Mouse (Mus musculus) urinary bladder, postnatal 4 days (tissue): ENCODE data around the gene Ttc27.

Experiments
- DNase-seq, 2 experiments: peaks; one replicate each; pipeline ENCODE4 v3.0.0; 2021 to 2022; ENCODE audit warnings: low spot score in 2 of 2

Ttc27 gene

GRCm38 (mm10) chr17:74752906-74753627 is 35.5 kb downstream of the Ttc27 start:
- DNase-seq: no peak

DNA sequence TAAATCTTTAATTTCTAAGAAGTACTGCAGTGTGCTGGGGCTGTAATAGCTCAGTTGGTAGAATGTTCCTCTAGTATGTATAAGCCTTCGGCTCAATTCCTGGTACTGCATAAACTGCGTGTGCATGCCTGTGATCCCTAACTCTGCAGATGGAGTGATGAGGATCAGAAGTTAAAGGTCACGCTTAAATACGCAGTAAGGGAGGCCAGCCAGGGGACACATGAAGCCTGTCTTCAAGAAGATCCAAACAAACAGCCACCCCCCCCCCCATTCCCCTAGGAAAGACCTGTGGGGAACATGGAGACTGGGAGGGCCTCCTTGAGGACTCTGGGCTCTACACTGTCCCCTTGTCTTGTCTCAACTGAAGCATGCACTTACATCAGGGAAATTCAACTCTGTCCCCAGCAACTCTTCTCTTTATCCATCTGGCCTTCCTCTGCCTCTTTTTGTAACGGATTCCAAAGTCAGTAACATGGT is 36.1 kb downstream of the Ttc27 start:
- DNase-seq: no peak

DNA sequence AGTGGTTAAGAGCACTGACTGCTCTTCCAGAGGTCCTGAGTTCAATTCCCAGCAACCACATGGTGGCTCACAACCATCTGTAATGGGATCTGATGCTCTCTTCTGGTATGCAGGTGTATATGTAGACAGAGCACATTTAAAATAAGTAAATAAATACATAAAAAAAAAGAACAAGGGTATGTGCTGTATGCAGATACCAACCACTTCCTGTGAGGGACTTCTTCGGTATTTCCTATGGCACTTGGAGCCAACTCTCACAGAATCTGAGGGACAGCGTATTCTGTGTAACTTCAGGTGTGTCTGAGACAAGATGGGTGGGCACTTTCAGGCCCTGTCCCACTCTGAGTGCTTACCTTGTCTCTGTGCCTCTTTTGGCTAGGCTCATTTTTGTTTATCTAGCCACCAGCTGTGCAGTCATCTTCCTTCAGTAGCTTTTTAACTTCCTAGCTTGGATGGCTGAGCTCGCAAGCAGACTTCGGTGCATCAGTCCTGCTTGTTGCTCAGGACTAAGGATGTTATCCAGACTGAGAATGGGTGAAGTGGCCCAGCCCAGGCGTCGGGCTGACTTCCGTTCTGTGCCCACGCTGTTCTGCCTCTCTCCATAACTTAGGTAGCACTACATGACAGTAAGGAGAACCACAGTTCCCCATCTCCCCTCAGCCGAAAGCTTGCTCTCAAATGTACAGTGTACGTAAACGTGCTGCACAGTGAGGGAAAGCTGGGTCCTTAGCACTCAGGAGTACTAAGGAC is 37.0 kb downstream of the Ttc27 start:
- no peak for DNase-seq

- no peak for DNase-seq
Observed at GRCm38 (mm10) chr17:74769390-74769811, 51.9 kb downstream of the Ttc27 start.

DNA sequence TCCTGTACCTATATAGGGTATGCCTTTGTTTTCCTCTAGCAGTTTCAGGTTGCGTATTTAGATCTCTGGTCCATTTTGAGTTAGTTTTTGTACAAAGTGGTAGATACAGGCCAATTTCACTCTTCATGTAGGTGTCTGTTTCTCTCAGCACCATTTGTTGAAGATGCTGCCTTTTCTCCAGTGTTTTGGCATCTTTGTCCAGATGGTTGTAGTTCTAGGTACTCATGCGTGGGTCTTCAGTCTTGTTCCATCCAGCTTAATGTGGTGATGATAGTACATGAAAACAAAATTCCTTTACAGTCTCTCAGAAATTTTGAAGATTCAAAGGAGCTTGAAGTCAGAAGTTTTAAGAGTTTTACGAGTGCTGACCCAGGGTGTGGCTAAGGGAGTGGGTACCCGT is 54.8 kb downstream of the Ttc27 start:
- no peak for DNase-seq

DNA sequence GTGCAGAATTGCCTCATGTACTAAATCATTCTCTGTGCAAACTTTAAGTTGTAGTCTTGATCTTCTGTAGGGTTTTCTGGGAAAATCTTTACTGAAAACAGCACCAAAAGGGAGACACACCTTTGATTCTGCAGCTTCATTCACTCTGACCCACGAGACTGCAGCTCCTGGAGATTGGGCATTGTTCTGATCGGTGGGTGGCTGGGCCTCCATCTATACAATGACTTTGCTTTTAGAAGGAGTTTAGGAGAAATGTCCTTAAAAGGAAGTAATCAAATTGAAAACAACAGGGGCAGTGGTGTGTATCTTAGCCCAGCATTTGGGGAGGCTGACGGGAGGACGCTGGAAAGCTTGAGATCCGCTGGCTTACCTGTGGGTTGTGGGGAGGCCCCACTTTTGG is 56.0 kb downstream of the Ttc27 start:
- DNase-seq: no peak

DNA sequence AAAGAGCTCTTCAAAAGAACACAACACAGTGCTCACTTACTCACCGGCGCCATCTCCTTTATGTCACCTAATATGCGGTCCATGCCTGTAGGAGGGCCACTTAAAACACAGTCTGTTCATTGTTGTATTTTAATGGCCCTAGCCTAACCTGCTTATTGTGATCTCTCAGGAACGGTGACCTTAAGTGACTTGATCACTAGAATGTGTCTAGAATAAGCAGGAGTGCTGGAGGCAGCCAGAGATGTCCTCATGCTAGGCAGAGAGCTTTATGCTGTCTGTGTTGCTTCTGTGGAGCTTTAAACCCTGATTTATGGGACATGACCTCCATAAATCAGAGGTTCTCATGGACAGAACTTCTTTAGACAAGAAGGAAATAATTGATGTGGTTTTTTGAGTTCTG is 62.6 kb downstream of the Ttc27 start:
- no peak for DNase-seq

DNA sequence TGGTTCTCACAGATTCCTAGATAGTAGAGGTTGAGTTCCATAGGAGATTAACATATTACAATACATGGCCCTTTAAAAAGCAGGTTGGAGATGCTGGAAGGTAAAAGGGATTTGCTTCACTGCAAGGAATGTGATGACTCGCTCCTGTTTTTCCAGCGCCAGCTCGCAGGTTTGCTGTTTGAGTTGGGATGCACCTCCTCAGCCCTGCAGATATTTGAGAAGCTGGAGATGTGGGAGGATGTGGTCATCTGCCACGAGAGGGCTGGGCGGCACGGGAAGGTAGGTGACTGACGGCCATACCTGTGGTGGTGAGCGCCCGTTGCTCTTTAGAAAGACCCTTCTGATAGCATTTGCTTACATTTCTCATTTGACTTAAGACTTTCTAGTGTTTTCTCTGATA is 63.1 kb downstream of the Ttc27 start:
- DNase-seq: no peak

- DNase-seq: no peak
Observed at GRCm38 (mm10) chr17:74781911-74782310, 64.4 kb downstream of the Ttc27 start.

DNA sequence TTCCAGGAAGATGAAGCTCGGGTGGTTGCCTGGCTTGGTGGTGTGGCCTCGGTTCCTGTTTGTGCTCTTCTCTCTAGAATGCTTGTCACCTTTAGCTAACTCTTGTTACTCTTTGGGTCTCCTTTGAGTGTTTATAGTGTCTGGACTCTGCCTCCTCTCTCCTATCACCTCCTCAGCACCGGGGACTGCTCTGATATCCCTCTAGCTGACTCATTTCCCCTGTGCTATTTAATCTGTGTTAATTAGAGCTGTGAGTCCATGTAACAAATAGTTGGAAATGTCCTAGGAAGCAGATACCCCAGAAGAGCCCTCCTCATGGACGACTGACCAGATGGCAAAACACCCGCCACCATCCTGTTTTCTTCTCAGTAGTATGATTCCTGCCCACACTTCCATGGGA is 68.1 kb downstream of the Ttc27 start:
- no peak for DNase-seq

GRCm38 (mm10) chr17:74786198-74786734 is 68.7 kb downstream of the Ttc27 start:
- DNase-seq: no peak

DNA sequence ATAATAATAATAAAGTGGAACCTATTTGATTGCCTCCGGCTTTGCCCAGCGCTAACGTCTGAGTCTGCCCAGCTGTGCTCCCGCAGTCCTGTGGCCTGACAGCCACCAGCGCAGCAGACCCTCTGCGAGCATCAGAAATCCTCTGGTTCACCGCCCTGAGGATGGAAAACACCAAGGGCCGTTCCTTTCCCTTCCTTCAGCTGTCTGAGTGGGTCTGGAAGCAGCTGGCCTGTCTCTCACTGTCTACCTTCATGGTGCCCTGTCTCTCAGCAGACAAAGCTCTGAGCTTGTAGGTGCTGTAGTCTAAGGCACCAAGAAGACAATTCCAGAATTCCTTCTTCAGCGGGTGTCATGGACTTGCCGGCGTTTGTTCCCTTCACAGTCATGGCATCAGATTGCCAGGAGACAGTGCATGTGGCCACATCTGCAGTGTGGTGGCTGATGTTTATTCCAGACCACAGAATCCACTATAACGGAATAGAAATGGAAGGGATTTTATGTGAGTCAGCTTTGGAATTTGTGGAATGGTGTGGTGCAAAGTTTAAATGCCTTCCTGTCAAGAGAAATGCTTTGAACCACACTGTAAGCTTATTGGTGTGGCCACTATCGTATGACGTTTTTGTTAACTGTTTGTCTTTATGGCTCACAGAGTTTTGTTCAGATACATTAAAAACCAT is 78.6 kb downstream of the Ttc27 start:
- DNase-seq: no peak

GRCm38 (mm10) chr17:74799865-74800264 is 82.3 kb downstream of the Ttc27 start:
- no peak for DNase-seq

GRCm38 (mm10) chr17:74802765-74803164 is 85.2 kb downstream of the Ttc27 start:
- DNase-seq: no peak

GRCm38 (mm10) chr17:74803835-74804234 is 86.3 kb downstream of the Ttc27 start:
- no peak for DNase-seq

DNA sequence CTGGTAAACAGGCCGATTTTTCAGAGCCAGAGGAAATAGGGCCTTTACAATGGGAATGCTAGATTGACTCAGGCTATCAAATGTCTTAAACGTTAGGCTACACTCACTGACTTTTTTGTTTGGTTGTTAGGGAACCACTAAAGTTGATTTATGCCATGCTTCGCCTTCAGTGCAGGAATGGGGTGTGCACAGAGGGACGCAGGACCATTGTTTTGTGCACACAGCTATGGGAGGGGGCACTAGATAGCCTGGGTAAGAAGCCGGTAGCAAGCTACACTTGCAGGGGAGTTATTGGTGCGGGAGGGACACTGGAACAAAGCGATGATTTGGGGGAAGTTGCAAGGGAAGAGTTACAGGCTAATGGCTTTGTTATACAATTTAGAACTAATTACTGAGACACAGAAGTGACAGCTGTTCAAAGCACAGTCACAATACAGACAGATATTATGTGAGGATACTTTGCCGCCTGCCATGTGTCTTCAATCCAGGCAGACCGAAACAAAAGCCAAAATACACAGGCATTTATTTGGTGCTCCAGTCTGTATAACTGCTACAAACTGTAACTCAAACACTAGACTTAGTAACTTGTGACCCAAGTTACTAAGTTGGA is 86.9 kb downstream of the Ttc27 start:
- no peak for DNase-seq

DNA sequence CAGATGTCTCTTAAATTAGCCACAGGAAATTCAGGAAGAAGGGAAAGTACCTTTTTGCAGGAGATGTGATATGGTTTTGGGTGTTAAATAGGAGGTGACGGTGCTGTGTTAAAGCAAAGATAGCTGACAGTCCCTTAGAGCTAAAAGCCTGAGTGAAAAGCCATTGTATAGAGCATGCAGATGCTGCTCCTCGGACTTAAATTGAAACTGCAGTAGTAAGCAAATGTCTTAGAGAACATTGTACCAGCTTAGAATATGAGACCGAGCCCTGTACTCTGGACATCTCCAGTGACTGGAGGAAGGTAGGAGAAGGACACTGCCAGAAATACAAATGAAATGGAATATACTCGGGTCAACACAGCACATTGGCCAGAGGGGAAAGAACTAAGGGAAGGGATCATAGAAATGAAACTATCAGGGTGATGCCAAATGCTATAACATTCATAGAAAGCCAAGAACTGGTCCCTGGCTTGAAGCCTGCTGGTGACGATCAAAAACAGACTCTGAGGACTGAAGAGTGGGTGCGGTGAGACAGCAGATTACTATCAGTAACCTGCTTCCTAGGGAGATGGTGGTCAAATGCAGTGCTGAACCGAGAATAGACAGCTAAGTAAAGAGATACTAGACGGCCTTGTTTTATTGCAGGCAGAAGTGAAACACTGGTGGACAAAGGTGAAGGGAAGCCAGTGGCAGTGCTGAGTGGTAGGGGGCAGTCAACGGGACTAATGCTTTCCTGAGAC is 90.1 kb downstream of the Ttc27 start:
- no peak for DNase-seq

GRCm38 (mm10) chr17:74808330-74808729 is 90.8 kb downstream of the Ttc27 start:
- DNase-seq: no peak

DNA sequence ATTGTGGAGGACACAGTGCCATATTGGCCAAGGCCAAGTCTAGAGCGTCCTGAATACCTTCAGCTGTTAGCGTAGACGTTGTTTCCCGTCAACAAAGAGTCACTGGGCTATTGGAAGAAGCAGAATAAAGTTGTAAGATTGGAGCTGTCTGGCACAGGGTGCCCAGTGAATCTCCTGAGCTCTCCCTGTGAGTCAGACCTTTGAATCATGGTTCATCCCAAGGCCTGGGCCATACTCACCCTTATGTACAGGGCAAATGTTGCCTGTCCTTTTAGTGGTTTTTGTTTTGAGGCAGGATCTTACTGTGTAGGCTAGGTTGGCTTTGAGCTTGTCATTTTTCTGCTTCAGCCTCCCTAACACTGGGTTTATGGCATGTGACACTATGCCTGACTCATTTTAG is 91.4 kb downstream of the Ttc27 start:
- no peak for DNase-seq

GRCm38 (mm10) chr17:74810892-74811625 is 93.5 kb downstream of the Ttc27 start:
- DNase-seq: no peak

DNA sequence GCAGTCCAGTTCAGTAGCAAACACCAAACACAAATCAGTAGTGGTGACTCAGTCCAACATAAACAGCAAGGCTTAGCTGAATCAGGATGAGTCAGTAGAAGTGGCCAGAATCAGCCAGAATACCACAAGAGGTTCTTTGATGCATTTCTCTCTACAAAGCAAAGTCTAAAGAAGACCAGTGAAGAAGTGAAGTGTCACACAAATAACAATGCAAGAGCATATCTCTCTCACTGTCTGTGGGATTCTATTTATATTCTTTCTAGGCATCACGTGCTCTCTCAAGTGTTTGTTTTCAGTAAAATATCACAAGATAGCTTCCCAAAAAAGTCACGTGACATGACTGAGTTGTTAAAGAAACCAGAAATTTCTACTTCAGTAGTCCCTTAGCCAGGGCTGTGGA is 102.2 kb downstream of the Ttc27 start:
- no peak for DNase-seq
